Mouse (Mus musculus): ENCODE results near the gene Srp14.

Gene Srp14

GRCm38 (mm10) chr2:118490241-118491091 lies 11.0 kb upstream of the Srp14 start:
- DNase-seq (ENCODE audit: low spot score in 2 of 2) = no peak

GRCm38 (mm10) chr2:118487806-118488205 lies 8.3 kb upstream of the Srp14 start:
- DNase-seq (ENCODE audit: low spot score in 2 of 2) = no peak

GRCm38 (mm10) chr2:118486933-118487332 lies 7.4 kb upstream of the Srp14 start:
- peak in 1 of 2 experiments; percentile 76 for DNase-seq (ENCODE audit: low spot score in 2 of 2)

GRCm38 (mm10) chr2:118485415-118485814 lies 5.9 kb upstream of the Srp14 start:
- DNase-seq (ENCODE audit: low spot score in 2 of 2) = no peak

GRCm38 (mm10) chr2:118484386-118484898 lies 4.9 kb upstream of the Srp14 start:
- DNase-seq (ENCODE audit: low spot score in 2 of 2) = no peak

- no peak for DNase-seq (ENCODE audit: low spot score in 2 of 2)
These were observed 3.5 kb upstream of the Srp14 start for GRCm38 (mm10) chr2:118483032-118483431.

- no peak for DNase-seq (ENCODE audit: low spot score in 2 of 2)
These were observed 1.4 kb upstream of the Srp14 start for GRCm38 (mm10) chr2:118480886-118481285.

GRCm38 (mm10) chr2:118478833-118479549 lies 520 bp downstream of the Srp14 start:
- DNase-seq (ENCODE audit: low spot score in 2 of 2) = no peak

- DNase-seq (ENCODE audit: low spot score in 2 of 2) = no peak
These were observed 11.2 kb downstream of the Srp14 start for GRCm38 (mm10) chr2:118468354-118468753.

GRCm38 (mm10) chr2:118466601-118467000 lies 12.9 kb downstream of the Srp14 start:
- DNase-seq (ENCODE audit: low spot score in 2 of 2) = no peak

- DNase-seq (ENCODE audit: low spot score in 2 of 2) = no peak
These were observed 13.6 kb downstream of the Srp14 start for GRCm38 (mm10) chr2:118465894-118466293.

- DNase-seq (ENCODE audit: low spot score in 2 of 2) = no peak
These were observed 15.1 kb downstream of the Srp14 start for GRCm38 (mm10) chr2:118464450-118464849.

GRCm38 (mm10) chr2:118463480-118463879 lies 16.0 kb downstream of the Srp14 start:
- no peak for DNase-seq (ENCODE audit: low spot score in 2 of 2)

- no peak for DNase-seq (ENCODE audit: low spot score in 2 of 2)
These were observed 17.9 kb downstream of the Srp14 start for GRCm38 (mm10) chr2:118461480-118462165.

GRCm38 (mm10) chr2:118457463-118458261 lies 21.8 kb downstream of the Srp14 start:
- DNase-seq (ENCODE audit: low spot score in 2 of 2) = peak; percentile 44 to 54

- DNase-seq (ENCODE audit: low spot score in 2 of 2) = no peak
These were observed 22.5 kb downstream of the Srp14 start for GRCm38 (mm10) chr2:118457029-118457428.

GRCm38 (mm10) chr2:118451056-118451455 lies 28.5 kb downstream of the Srp14 start:
- no peak for DNase-seq (ENCODE audit: low spot score in 2 of 2)

GRCm38 (mm10) chr2:118448181-118448580 lies 31.3 kb downstream of the Srp14 start:
- DNase-seq (ENCODE audit: low spot score in 2 of 2) = no peak

- peak in 1 of 2 experiments; percentile 46 for DNase-seq (ENCODE audit: low spot score in 2 of 2)
These were observed 33.5 kb downstream of the Srp14 start for GRCm38 (mm10) chr2:118445696-118446674.

- no peak for DNase-seq (ENCODE audit: low spot score in 2 of 2)
These were observed 36.8 kb downstream of the Srp14 start for GRCm38 (mm10) chr2:118442723-118443122.

Data from frontal cortex, postnatal 10 days (tissue).